Mouse (Mus musculus) embryo, embryonic 11.5 days (tissue): ENCODE results near the gene Nanos2.

Experiments used
- DNase-seq: peaks from one replicate; pipeline ENCODE4 v3.0.0-alpha.2; 2012; ENCODE audit warnings: low read depth, low spot score

Nanos2 gene

DNA sequence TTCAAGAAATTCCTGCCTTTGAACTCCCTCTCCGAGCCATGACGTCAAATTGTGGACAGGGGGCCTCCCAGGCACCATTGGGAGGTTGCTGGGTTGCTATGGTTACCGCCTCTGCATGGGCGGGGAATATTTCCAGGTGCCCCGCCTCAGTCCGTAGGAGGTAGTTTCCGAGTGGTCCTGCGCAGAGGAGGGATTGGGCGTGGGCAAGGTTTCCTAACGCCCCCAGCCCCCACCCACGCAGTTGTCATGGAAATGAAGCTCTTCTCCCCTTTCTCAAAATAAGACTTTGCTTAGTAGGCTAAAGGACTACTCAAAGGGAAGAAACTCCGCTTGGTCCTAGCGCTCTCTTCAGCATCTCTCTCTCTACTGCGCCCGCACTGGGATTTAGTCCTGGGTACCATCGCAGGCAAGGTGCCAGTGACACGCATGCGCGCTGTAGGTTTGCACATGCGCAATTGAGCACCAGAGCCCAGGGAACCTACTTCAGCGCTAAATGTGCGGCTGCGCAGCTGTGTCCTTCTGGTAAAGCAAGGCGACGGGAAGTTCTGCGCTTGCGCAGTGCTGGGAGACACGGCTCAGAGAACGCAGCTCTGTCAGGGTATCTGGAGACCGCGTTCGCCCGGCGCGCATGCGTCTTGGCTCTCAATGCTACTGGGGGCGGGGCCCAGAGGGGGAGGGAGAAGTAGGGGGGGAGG lies 3.5 kb downstream of the Nanos2 start, which contains the start of gene Mypop:
Mypop (plus strand) TSS at position 645 of the 695 bp plus-strand sequence.
- peak; percentile 100 for DNase-seq

DNA sequence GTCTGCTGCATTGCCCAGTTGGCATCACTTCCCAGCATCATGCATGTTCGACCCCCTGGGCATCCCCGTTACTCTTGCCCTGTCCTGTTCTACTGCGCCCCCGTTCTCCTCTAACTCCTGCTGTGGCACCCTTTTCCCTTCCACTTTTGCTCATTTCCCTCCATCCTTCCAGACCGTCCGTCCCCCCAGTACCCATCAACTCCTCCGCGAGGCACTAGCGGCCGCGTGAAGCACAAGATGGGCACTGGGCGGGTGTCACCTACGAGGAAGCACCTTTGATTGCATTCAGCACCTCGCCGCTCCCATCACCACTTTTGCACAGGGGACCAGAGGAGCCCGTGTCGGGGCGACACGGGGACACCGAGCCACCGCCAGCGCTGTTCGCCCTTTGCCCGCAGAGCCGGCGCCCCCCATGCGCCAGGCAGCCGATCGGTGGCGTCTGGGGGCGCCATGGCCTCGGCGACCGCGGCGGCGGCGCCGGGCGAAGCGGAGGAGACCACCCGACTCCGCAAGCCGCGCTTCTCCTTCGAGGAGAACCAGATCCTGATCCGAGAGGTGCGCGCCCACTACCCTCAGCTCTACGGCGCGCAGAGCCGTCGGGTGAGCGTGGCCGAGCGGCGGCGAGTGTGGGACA lies 4.6 kb downstream of the Nanos2 start:
- DNase-seq, result no peak

DNA sequence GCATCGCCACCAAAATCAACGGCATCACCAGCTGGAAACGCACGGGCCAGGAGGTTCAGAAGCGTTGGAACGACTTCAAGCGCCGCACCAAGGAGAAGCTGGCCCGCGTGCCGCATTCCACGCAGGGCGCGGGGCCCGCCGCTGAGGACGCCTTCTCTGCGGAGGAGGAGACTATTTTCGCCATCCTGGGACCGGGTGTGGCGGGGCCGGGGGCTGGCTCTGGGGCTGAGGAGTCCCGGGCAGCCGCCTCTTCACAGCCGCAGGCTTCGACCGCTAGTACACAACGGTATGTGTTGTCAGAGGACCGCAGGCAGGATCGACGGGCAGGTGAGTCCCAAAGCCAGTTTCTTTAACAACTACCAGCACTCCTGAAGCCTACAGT lies 5.1 kb downstream of the Nanos2 start:
- no peak for DNase-seq

DNA sequence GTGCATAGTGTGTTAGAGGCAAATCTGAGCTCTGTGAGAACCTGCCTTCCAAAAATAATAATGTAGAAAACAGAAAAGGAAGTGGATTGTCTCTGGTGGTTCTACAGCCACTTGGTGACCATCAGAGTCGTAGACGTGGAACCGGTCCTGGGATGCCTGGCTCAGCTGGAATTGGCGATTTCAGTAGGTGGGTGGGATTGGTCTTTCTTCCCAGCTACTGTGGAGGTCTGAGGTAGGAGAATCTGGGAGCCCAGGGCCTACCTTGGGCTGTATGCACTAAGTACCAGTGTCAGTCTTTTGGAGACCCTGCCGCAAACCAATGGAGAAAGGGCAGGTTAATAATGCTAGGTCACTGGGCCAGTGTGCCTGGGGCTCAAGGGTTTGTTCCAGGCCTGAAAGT lies 5.8 kb downstream of the Nanos2 start:
- DNase-seq, result no peak

DNA sequence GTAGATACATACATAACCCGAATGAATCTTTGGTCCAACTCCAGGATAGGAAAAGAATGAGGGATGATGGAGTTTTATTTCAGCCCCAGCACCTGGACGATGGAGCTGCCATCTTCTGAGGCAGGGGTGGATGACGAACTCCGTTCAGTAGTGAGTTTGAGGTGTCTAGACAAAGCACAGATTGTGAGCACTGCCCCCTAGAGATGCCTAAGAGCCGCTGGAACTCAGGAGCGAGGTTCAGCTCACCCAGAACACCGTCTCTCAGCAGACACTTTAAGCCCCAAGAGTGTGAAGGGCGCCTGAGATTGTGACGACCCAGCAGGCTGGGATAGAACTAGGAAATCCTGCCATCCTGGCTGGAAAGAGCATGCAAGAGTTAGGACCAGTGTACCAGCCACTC lies 11.6 kb downstream of the Nanos2 start:
- DNase-seq, result no peak

DNA sequence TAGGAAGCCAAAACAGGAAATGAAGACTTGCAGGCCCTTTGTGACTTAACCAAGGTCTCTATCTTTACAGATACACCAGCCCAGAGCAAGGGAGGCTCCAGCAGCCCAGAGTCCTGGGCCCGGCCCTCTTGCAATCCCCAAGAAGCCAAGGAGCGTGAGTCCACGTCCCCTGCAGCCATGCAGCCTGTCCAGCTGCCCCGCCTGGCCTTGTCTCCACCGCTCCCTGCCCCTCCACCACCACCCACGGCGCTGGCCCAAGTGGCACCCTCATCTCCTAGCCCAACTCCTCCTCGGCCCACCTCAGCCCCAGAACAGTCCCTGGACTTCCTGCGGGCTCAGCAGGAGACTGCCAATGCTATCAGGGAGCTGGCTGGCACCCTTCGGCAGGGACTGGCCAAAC lies 13.2 kb downstream of the Nanos2 start:
- no peak for DNase-seq

DNA sequence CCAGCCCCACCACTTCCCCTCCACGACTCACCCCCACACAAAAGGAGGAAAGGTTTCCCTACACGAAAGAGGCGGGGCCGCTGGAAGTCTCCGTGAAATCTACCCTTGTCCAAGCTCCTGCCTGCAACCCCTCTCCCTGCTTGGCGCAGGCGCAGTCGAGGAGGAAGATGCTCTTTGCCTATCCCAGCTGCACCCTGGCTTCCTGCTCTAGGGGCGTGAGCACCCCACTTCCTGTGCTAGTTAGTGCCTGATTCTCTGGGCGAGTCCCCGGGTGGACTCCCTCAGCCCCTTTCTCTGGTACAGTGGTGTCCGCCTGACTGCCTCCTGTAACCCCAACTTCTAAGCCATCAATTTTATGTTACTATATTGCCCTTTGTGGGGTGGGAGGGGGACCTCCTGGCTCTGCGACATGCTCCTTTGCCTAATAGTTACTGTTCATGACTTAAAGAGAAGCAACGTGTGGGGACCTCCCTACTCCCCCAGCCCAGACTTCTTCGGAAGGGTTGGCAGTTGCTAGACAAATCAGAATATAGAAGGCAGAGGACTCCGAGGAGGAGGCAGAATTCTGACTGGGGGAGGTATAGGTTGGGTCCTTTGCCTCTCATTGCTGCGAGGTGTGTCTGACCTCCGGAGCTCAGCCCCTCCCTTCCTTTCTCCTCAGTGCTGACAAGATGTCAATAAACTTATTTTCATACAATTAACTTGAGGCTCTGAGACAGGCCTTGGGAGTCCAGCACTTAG lies 14.0 kb downstream of the Nanos2 start:
- DNase-seq, result no peak

DNA sequence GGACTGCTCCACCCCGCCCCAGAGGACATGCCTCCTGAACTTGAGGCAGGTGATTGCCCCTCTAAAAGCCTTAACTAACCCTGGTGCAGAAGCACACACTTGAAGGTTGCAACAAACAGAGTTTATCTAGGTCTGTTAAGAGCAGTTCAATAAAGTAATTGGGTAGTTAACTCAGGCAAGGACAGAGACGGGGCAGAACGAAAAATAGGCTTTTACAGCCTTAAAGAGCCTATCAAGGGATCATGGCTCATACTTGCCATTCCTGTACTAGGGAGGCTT lies 14.5 kb downstream of the Nanos2 start:
- DNase-seq, result no peak

DNA sequence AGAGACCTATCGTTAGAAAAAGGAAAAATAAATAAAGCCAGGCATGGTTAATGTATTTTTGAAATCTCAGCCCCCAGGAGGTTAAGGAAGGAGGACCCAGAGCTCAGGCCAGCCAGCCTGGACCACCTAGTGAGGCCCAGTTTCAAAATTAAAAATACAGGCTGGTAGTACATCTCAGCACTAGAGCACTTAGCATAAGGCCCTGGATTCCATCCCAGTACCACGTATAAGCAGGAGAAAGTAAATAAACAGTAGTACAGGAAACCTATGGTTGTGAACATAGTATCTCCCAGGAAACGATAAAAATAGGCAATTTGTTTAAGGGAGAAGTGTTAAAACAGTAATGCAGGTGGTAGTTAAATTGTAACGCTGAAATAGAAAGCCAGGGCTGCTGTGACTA lies 14.9 kb downstream of the Nanos2 start:
- DNase-seq, result no peak

DNA sequence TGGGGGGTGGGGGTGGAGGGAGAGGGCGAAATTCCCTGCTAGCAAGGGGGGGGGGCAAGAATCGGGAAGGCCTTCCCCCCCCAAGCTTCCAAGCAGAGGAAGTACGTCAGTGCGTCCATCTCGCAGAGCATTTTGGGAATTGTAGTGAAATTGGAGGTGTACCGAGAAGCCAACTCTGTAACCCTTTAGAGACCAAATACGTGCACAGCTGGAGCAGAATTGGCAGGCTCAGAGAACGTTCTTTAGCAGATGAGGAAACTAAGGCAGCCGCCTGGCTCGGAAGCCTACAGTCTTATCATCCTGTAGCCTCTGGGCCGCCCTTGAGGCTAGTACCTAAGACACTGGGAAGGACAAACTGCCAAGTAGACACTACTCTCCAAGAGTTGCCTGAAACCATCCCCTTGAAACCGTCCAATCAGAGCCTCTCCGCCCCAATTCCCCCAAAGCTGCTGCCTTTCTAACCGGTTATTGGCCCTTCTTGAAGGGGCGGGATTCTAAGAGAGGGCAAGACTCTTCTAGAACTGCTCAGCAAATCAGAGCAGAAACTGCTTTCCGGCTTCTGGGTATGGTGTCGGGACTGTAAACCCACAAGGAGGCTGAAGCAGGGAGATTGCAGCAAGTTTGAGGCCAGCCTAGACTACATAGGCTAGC lies 15.8 kb downstream of the Nanos2 start:
- peak; percentile 73 for DNase-seq

DNA sequence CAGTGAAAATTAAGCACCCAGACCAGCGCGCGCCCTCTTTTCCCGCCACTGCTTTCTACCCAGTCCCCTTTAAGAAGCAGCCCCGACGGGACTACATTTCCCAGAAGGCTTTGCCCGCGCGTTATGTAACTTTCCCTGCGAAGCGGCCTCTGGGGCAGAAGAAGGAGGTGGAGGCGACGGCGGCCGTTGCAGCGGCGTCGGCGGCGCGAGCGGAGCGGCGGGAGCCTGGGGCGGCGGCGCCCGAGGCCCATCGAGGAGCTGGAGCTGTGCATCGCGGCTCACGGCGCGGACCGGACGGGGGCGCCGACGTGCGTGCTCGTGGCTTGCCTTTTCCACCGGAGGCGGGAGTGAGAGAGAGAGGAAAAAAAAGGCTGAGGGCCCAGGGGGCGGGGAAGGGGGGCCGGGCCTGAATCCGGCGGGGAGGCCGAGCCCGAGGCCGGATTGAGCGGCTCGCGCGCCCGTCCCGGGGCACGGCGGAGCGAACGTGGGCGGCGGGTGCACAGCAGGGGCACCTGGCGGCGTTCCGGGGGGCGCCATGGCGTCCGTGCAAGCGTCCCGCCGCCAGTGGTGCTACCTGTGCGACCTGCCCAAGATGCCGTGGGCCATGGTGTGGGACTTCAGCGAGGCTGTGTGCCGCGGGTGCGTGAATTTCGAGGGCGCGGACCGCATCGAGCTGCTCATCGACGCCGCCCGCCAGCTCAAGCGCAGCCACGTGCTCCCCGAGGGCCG lies 16.9 kb downstream of the Nanos2 start, which contains the start of gene Irf2bp1:
Irf2bp1 (plus strand) TSS at position 143 of the 729 bp plus-strand sequence.
- peak; percentile 85 for DNase-seq

DNA sequence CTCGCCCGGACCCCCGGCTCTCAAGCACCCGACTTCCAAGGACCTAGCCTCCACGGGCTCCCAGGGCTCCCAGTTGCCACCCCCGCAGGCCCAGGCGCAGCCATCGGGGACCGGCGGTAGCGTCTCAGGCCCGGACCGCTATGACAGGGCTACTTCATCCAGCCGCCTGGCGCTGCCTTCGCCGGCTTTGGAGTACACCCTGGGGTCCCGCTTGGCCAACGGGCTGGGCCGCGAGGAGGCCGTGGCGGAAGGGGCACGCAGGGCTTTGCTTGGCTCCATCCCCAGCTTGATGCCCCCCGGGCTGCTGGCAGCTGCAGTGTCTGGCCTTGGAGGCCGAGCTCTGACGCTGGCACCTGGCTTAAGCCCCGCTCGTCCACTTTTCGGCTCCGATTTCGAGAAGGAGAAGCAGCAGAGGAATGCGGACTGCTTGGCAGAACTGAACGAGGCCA lies 17.5 kb downstream of the Nanos2 start:
- no peak for DNase-seq

DNA sequence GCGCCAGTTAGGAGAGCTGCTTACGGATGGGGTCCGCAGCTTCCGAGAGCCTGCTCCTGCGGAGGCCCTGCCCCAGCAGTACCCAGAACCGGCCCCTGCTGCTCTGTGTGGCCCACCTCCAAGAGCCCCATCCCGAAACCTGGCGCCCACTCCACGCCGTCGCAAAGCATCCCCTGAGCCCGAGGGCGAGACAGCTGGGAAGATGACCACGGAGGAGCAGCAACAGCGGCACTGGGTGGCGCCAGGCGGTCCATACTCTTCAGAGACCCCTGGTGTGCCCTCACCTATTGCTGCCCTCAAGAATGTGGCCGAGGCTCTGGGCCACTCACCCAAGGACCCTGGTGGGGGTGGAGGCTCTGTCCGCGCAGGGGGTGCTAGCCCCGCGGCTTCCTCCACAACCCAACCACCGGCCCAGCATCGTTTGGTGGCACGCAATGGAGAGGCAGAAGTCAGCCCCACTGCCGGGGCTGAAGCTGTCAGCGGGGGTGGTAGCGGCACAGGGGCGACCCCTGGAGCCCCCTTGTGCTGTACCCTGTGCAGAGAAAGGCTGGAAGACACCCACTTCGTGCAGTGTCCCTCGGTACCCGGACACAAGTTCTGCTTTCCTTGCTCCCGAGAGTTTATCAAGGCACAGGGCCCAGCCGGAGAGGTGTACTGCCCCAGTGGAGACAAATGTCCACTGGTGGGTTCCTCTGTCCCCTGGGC lies 18.4 kb downstream of the Nanos2 start:
- DNase-seq, result no peak

DNA sequence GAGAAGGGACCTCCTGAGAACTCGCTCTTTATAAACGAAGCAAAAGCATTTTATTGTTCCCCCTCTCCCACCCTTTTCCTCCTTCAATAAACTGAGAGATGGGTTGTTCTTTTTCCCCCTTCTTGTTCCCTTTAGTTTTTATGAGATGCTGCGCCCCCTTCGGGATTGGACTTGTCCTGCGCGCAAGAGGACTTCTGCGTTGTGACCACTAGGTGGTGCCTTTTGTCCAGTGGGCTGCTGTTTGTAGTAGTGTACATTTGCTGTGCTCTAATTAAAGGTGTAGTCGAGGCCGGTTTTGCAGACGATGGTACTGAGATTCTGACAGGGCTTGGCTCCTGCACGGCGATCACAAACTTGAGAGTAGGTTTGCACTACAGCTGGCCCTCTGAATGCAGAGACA lies 19.3 kb downstream of the Nanos2 start:
- DNase-seq, result peak; percentile 82

DNA sequence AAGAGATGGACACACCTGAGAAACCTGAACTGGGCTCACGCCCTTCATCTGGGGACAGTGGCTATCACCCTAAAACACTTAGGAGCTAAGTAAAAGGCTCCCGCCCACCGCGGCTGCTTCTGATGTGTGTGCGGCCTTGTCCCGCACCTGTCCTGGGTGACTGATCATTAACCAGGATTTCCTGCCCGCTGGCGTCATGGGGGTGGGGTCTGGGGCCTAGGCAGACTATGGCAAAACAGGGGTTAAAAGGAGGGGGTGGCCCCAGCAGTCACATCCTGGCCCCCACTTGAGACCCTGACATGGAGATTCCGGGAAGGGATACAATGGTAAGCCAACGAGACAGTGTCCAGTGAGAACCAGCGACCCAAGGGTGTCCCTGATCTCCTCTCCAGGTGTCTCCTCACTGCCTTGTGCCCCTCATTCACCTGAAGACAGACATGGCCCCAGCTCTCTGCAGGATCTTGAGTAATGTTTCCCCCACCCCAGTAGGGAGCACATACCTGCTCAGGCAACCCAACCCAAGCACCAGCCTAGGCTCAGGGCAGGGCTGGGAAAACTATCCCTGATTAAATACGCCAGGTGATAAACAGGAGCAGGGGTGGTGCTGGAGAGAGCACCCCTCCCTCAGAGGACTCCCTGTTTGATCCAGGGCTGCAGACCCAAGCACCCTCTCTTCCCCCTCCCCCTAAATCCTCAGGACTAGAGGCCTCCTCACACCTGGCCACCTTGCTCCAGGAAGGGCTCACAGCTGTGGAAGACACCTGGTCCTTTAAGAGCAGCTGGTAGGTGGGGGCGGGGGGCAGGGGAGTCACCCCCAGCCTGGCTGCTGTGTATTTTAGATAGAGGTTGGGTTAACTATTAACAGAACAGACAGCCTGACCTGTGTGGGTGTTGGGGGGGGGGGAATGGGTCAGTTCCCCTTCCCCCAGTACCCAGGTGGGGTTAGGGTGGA lies 20.1 kb downstream of the Nanos2 start:
- no peak for DNase-seq

DNA sequence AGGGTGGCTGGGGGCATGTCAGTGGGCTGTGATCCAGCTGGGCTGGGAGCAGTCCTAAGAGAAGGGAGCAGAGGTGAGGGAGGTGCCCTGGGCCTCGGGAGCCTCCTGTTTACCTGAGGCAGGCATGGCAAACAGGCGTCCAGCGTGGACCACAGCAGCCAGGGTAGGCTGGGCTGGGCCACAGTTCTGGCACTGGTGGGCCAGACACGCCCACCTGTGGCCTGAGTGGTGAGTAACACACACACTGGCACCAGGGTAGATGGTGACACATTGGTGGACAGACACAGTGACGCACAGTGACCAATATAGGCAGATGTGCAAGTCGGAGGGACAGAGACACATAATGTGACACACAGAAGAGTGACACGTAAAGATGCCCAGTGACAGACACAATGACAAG lies 23.4 kb downstream of the Nanos2 start:
- no peak for DNase-seq

DNA sequence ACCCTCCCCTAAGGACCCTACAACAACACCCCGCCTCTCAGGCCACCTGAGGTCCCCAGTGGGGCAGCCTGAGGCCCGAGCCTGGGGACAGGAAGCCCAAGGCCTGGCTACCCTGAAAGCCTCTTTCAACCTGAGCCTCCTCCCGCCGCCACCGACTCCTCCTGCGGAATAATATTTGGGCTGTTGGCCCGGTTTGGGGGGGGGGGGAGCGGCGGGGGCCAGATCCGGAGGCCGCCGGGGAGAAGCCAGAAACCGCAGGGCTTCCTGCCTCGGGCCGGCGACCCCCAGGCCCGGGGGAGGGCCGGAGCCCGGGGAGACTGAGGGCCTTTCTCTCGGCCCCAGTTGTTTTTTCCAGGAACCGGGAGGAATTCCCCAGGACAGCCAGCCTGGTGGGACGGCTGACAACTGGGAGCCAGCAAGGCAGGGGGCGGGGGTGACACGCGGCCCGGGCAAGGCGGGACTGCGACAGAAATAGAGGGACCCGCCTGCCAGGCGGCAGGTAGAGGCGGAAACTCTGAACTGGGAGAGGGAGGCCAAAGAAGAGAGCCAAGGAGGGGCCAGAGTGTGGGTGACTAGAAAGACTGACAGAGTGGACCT lies 24.9 kb downstream of the Nanos2 start:
- no peak for DNase-seq

DNA sequence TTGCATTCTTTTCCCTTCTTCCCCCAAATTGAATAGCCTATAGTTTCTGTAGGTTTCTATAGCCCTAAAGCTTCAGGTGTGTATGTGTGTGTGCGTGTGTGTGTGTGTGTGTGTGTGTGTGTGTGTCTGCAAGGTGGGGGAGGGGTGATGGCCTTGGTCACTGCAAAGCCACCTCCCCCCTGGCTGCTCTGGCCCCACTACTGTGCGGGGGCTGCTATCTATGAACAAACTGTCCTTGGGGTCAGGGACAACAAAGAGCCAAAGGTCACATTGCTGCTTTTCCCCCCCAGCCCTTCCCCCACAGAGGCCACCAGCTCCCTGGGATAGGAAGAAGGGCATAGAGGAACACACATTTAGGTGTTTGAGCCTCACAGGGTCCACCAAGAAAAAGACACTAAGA lies 25.7 kb downstream of the Nanos2 start:
- DNase-seq, result no peak

DNA sequence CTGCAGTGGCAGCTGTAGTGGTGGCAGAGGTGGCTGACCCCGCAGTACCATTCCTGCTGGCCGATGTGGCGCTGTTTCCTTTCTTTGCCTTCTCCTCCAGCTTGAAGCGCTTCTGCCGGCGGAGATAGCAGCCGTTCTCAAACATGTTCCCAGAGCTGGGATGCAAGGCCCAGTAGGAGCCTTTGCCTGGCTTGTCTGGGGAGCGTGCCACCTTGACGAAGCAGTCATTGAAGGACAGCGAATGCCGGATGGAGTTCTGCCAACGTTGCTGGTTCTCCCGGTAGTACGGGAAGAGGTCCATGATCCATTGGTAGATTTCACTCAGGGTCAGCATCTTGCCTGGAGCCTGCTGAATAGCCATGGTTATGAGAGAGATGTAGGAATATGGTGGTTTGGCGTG lies 27.3 kb downstream of the Nanos2 start:
- DNase-seq, result no peak

DNA sequence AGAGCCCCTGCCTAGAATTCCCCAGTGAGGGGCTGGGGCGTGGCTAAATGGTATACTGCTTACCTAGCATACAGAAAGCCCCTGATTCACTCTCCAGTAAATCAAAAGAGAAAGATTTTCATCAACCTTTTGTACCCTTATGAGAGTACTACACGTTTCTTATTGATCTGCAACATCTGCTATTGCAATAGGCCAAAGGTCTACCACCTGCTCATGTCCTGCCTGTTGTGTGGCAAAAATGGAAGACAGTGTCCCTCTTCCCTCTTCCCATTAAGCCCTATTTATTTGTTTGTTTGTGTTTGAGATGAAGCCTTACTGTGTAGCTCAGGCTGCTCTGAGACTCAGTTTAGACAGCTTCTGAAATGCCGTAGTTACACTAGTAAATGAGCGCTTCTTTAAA lies 28.8 kb downstream of the Nanos2 start:
- no peak for DNase-seq
